Mouse (Mus musculus) embryonic facial prominence, embryonic 12.5 days (tissue): ENCODE data around the gene Alg9. TPM values are rescaled to one million over a fixed set of nuclear protein-coding genes. Genes with fewer than 3 reads are reported as not detected.

ENCODE experiments used
- polyA plus RNA-seq: library from polyadenylated mRNA; unstranded; fragments of >200 nt; fragmentation: Nextera tagmentation; extraction: Ambion mirVana; gene quantifications from 2 replicates; pipeline ENCODE4 v1.2.1, GENCODE M21; 2016

Gene Alg9
- polyA plus RNA-seq, 1 experiment from 2014 or later, result 43.9 TPM

Other genes starting within 250 kb of the Alg9 start
- 71.9 and 73.6 TPM in 2 replicates for gene Pts, start 246.3 kb upstream of the Alg9 start, polyA plus RNA-seq
- 3.3 and 5.1 TPM in 2 replicates for gene Il18, start 220.2 kb upstream of the Alg9 start, polyA plus RNA-seq
- gene Bco2, start 219.8 kb upstream of the Alg9 start, polyA plus RNA-seq, result 0.12 TPM in 1 of 2 replicates, not detected in the other
- gene Tex12, start 213.7 kb upstream of the Alg9 start, polyA plus RNA-seq, result not detected in 2 replicates
- 240 and 246 TPM in 2 replicates for gene Sdhd, start 171.2 kb upstream of the Alg9 start, polyA plus RNA-seq
- 304 and 322 TPM in 2 replicates for gene Timm8b, start 171.1 kb upstream of the Alg9 start, polyA plus RNA-seq
- 4.4 and 4.8 TPM in 2 replicates for gene Pih1d2, start 157.7 kb upstream of the Alg9 start, polyA plus RNA-seq
- gene Nkapd1, start 157.6 kb upstream of the Alg9 start, polyA plus RNA-seq, result 28.5 and 31.4 TPM in 2 replicates
- 44.4 and 47.4 TPM in 2 replicates for gene Dlat, start 115.2 kb upstream of the Alg9 start, polyA plus RNA-seq
- gene Dixdc1, start 35.5 kb upstream of the Alg9 start, polyA plus RNA-seq, result 20.2 and 20.8 TPM in 2 replicates
- gene 2310030G06Rik, start 28.5 kb upstream of the Alg9 start, polyA plus RNA-seq, result 4.5 and 4.6 TPM in 2 replicates
- gene Cryab, start 23.7 kb upstream of the Alg9 start, polyA plus RNA-seq, result 25.4 and 36.0 TPM in 2 replicates
- gene Hspb2, start 22.7 kb upstream of the Alg9 start, polyA plus RNA-seq, result 8.5 and 10.1 TPM in 2 replicates
- gene Fdxacb1, start 6.8 kb upstream of the Alg9 start, polyA plus RNA-seq, result 10.5 and 12.5 TPM in 2 replicates
- gene 1110032A03Rik, start 501 bp downstream of the Alg9 start, polyA plus RNA-seq, result 31.5 and 34.2 TPM in 2 replicates
- gene Ppp2r1b, start 70.3 kb downstream of the Alg9 start, polyA plus RNA-seq, result 96.2 and 96.6 TPM in 2 replicates
- 16.1 and 17.9 TPM in 2 replicates for gene Sik2, start 234.1 kb downstream of the Alg9 start, polyA plus RNA-seq